Mouse (Mus musculus) layer of hippocampus, adult 11-12 months (tissue): ENCODE measurements around the gene Tmco4.
"Not testable (repeated sequence)": the region's sequence is repeated elsewhere in the genome, so short reads cannot be mapped to it uniquely, and the experiment has no call there.

Experiments
- DNase-seq: peaks from one replicate; pipeline ENCODE4 v3.0.0; 2022; ENCODE audit warnings: low spot score

Tmco4 gene

GRCm38 (mm10) chr4:138973719-138974115 is 1.0 kb downstream of the Tmco4 start:
- DNase-seq: no peak

- DNase-seq: not testable (repeated sequence)
Measured at GRCm38 (mm10) chr4:138974540-138974939, 1.9 kb downstream of the Tmco4 start.

- DNase-seq: no peak
Measured at GRCm38 (mm10) chr4:138975194-138975593, 2.5 kb downstream of the Tmco4 start.

- DNase-seq: no peak
Measured at GRCm38 (mm10) chr4:138976046-138976445, 3.4 kb downstream of the Tmco4 start.

- DNase-seq: no peak
Measured at GRCm38 (mm10) chr4:138980021-138980420, 7.3 kb downstream of the Tmco4 start.

- no peak for DNase-seq
Measured at GRCm38 (mm10) chr4:138980771-138981420, 8.2 kb downstream of the Tmco4 start.

GRCm38 (mm10) chr4:138983422-138983821 is 10.7 kb downstream of the Tmco4 start:
- DNase-seq: no peak

- no peak for DNase-seq
Measured at GRCm38 (mm10) chr4:138984744-138985143, 12.1 kb downstream of the Tmco4 start.

- DNase-seq: no peak
Measured at GRCm38 (mm10) chr4:138986280-138986679, 13.6 kb downstream of the Tmco4 start.

GRCm38 (mm10) chr4:138994389-138994788 is 21.7 kb downstream of the Tmco4 start:
- no peak for DNase-seq

- no peak for DNase-seq
Measured at GRCm38 (mm10) chr4:138996410-138996809, 23.7 kb downstream of the Tmco4 start.

- DNase-seq: no peak
Measured at GRCm38 (mm10) chr4:138997121-138997520, 24.4 kb downstream of the Tmco4 start.

GRCm38 (mm10) chr4:138998611-138999010 is 25.9 kb downstream of the Tmco4 start:
- DNase-seq: no peak

GRCm38 (mm10) chr4:139001026-139001425 is 28.3 kb downstream of the Tmco4 start:
- no peak for DNase-seq

GRCm38 (mm10) chr4:139001433-139001832 is 28.7 kb downstream of the Tmco4 start:
- DNase-seq: no peak

- no peak for DNase-seq
Measured at GRCm38 (mm10) chr4:139004067-139004466, 31.4 kb downstream of the Tmco4 start.

- DNase-seq: no peak
Measured at GRCm38 (mm10) chr4:139005214-139005613, 32.5 kb downstream of the Tmco4 start.

GRCm38 (mm10) chr4:139007353-139007752 is 34.7 kb downstream of the Tmco4 start:
- no peak for DNase-seq

- DNase-seq: no peak
Measured at GRCm38 (mm10) chr4:139007981-139008536, 35.4 kb downstream of the Tmco4 start.

- no peak for DNase-seq
Measured at GRCm38 (mm10) chr4:139011201-139011702, 38.6 kb downstream of the Tmco4 start.

- no peak for DNase-seq
Measured at GRCm38 (mm10) chr4:139013281-139013680, 40.6 kb downstream of the Tmco4 start.

GRCm38 (mm10) chr4:139014793-139015192 is 42.1 kb downstream of the Tmco4 start:
- DNase-seq: no peak

GRCm38 (mm10) chr4:139018388-139018787 is 45.7 kb downstream of the Tmco4 start:
- DNase-seq: no peak

- DNase-seq: no peak
Measured at GRCm38 (mm10) chr4:139018976-139019375, 46.3 kb downstream of the Tmco4 start.
